Mouse (Mus musculus) left cerebral cortex, postnatal 10 days (tissue): ENCODE results near the gene Ankrd39. TPM values are rescaled to one million over a fixed set of nuclear protein-coding genes. Genes with fewer than 3 reads are reported as not detected.

Source experiments
- DNase-seq, 2 experiments: peaks; one replicate each; pipeline ENCODE4 v3.0.0; 2021 to 2022; ENCODE audit warnings: low spot score in 2 of 2, mixed read lengths in 1 of 2; ENCODE audit errors: extremely low spot score in 1 of 2
- intact Hi-C: fragments of 180-260 bp; cut with DNase I; formaldehyde crosslinking; loops from one replicate; pipeline ENCODE4 v1.15.1; 2025
- total RNA-seq, 2 experiments: library from RNA; stranded (reverse); gene quantifications; 2 replicates each; pipeline ENCODE4 v1.2.3; 2021

Gene Ankrd39
- total RNA-seq: 10 to 100 TPM; 13.4 to 18.1 TPM

- intact Hi-C loops: loop anchor here (1.0 kb wide), 1 partner anchor 137 kb away; no protein-coding TSS in a partner anchor
Measured at GRCm38 (mm10) chr1:36546888-36547471, at the start of gene Ankrd39. TSS of gene Ankrd39 (minus strand) at chr1:36547445.

GRCm38 (mm10) chr1:36596114-36596513, 48.9 kb upstream of the Ankrd39 start:
- DNase-seq: peak in 1 of 2 experiments; percentile 82

More at GRCm38 (mm10) chr1:36546888-36547471, at the start of gene Ankrd39:
- DNase-seq: peak; percentile 98

GRCm38 (mm10) chr1:36595167-36595931, 48.1 kb upstream of the Ankrd39 start:
- peak in 1 of 2 experiments; percentile 48 for DNase-seq
- intact Hi-C loops: no loop called here

More at GRCm38 (mm10) chr1:36596114-36596513, 48.9 kb upstream of the Ankrd39 start:
- intact Hi-C loops: no loop called here

- DNase-seq: no peak
- intact Hi-C loops: no loop called here
Measured at GRCm38 (mm10) chr1:36593099-36593498, 45.9 kb upstream of the Ankrd39 start.

GRCm38 (mm10) chr1:36591408-36591807, 44.2 kb upstream of the Ankrd39 start:
- intact Hi-C loops: no loop called here
- DNase-seq: no peak

GRCm38 (mm10) chr1:36590664-36591063, 43.4 kb upstream of the Ankrd39 start:
- peak in 1 of 2 experiments; percentile 27 for DNase-seq
- intact Hi-C loops: no loop called here

- intact Hi-C loops: no loop called here
- DNase-seq: peak in 1 of 2 experiments; percentile 85
Measured at GRCm38 (mm10) chr1:36589486-36589885, 42.2 kb upstream of the Ankrd39 start.

- peak in 1 of 2 experiments; percentile 68 for DNase-seq
- intact Hi-C loops: no loop called here
Measured at GRCm38 (mm10) chr1:36588476-36589450, 41.5 kb upstream of the Ankrd39 start.

- DNase-seq: no peak
- intact Hi-C loops: no loop called here
Measured at GRCm38 (mm10) chr1:36587860-36588259, 40.6 kb upstream of the Ankrd39 start.

- DNase-seq: no peak
- intact Hi-C loops: no loop called here
Measured at GRCm38 (mm10) chr1:36586288-36586687, 39.0 kb upstream of the Ankrd39 start.

- intact Hi-C loops: no loop called here
Measured at GRCm38 (mm10) chr1:36583408-36584116, 36.3 kb upstream of the Ankrd39 start.

GRCm38 (mm10) chr1:36582211-36582610, 35.0 kb upstream of the Ankrd39 start:
- DNase-seq: no peak
- intact Hi-C loops: no loop called here

More at GRCm38 (mm10) chr1:36583408-36584116, 36.3 kb upstream of the Ankrd39 start:
- no peak for DNase-seq

GRCm38 (mm10) chr1:36581260-36581659, 34.0 kb upstream of the Ankrd39 start:
- DNase-seq: no peak
- intact Hi-C loops: no loop called here

GRCm38 (mm10) chr1:36580384-36581207, 33.4 kb upstream of the Ankrd39 start:
- intact Hi-C loops: no loop called here
- DNase-seq: peak; percentile 56 to 87

- DNase-seq: no peak
- intact Hi-C loops: no loop called here
Measured at GRCm38 (mm10) chr1:36579974-36580383, 32.7 kb upstream of the Ankrd39 start.

GRCm38 (mm10) chr1:36576991-36577675, 29.9 kb upstream of the Ankrd39 start:
- intact Hi-C loops: no loop called here
- DNase-seq: no peak

- DNase-seq: no peak
- intact Hi-C loops: no loop called here
Measured at GRCm38 (mm10) chr1:36575347-36575746, 28.1 kb upstream of the Ankrd39 start.
